26 mouse cellular contexts compared by ENCODE assay signal in the genomic region with DNA sequence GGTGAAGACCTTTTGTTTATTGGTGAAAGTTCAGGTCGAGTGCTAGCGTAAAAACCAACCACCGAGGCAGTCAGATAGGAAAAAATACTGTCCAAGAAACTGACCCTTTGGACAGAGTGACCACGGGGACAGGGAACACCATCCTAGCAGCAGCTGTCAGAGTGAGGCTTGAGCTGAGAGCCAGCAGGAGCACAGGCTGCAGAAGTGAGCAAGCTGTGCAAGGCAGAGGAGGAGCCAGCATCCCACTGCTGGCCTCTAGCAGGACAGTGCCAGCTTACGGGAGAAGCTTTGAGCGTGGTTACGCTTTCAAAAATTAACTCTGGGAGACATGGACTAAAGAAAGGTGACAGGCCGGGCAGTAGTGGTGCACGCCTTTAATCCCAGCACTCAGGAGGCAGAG. TPM values are rescaled to one million over a fixed set of nuclear protein-coding genes. Genes with fewer than 3 reads are reported as not detected.
"Had no signal": no experiment of that assay in that cellular context is flagged by ENCODE, and none has a peak within 500 bp of the region (broad histone marks: within the 10 kb centered on the region; RNA-seq: fewer than 3 reads in every experiment).

No protein-coding gene starts in this region.

- ATAC-seq: intestine, embryonic 15.5 days; liver, postnatal 0 days; lung, postnatal 0 days; midbrain, embryonic 15.5 days had no signal

- H3K9me3 ChIP-seq: intestine, embryonic 15.5 days; limb, embryonic 12.5 days; limb, embryonic 15.5 days; midbrain, embryonic 12.5 days; midbrain, embryonic 15.5 days; neural tube, embryonic 13.5 days; stomach, embryonic 15.5 days had no signal

- H3K4me2 ChIP-seq: intestine, embryonic 15.5 days; limb, embryonic 12.5 days; limb, embryonic 15.5 days; liver, embryonic 11.5 days; lung, embryonic 14.5 days; midbrain, embryonic 12.5 days; midbrain, embryonic 15.5 days; neural tube, embryonic 13.5 days; stomach, embryonic 15.5 days had no signal

- H3K27me3 ChIP-seq: intestine, embryonic 15.5 days; limb, embryonic 12.5 days; limb, embryonic 15.5 days; midbrain, embryonic 12.5 days; midbrain, embryonic 15.5 days; neural tube, embryonic 13.5 days; stomach, embryonic 15.5 days had no signal

- H3K9ac ChIP-seq: intestine, embryonic 15.5 days; limb, embryonic 12.5 days; limb, embryonic 15.5 days; liver, embryonic 14.5 days; liver, postnatal 0 days; lung, embryonic 14.5 days; midbrain, embryonic 12.5 days; midbrain, embryonic 15.5 days; neural tube, embryonic 13.5 days; stomach, embryonic 15.5 days had no signal

- H3K4me1 ChIP-seq: limb, embryonic 12.5 days; limb, embryonic 15.5 days; midbrain, embryonic 12.5 days; midbrain, embryonic 15.5 days; stomach, embryonic 15.5 days had no signal

- H3K4me3 ChIP-seq: intestine, embryonic 15.5 days; limb, embryonic 12.5 days; limb, embryonic 15.5 days; midbrain, embryonic 12.5 days; midbrain, embryonic 15.5 days; myocyte; neural tube, embryonic 13.5 days; stomach, embryonic 15.5 days had no signal

- H3K27ac ChIP-seq: intestine, embryonic 15.5 days; limb, embryonic 12.5 days; limb, embryonic 15.5 days; liver, embryonic 14.5 days; macrophage; midbrain, embryonic 12.5 days; midbrain, embryonic 15.5 days; neural tube, embryonic 13.5 days; stomach, embryonic 15.5 days had no signal

- DNase-seq: kidney, adult 18-20 months; left cerebral cortex, postnatal 4 days; liver, postnatal 0 days; lung, embryonic 14.5 days; right cerebral cortex, postnatal 25 days; spleen, adult 18-20 months; thymus, postnatal 25 days had no signal

RNA-seq across cellular contexts. Expression of gene Gcm1, which starts 36.0 kb away (rescaled TPM):
- total RNA-seq: layer of hippocampus, adult 18-20 months; layer of hippocampus, postnatal 14 days; left cerebral cortex, adult 8-10 months; left cerebral cortex, postnatal 14 days; left cerebral cortex, postnatal 4 days; megakaryocyte-erythroid progenitor cell, adult 5-6 weeks; monocyte, adult 5-6 weeks; neutrophil, adult 5-6 weeks had no signal
- polyA plus RNA-seq: intestine, embryonic 15.5 days; limb, embryonic 12.5 days; limb, embryonic 15.5 days; liver, embryonic 11.5 days; liver, embryonic 14.5 days; liver, postnatal 0 days; macrophage; midbrain, embryonic 15.5 days; myocyte; neural tube, embryonic 13.5 days; stomach, embryonic 15.5 days had no signal
